Mouse (Mus musculus): ENCODE data around the gene Camsap3.
A peak's percentile ranks its signal among the peaks of the same experiment; 100 is the strongest.

Camsap3 gene

DNA sequence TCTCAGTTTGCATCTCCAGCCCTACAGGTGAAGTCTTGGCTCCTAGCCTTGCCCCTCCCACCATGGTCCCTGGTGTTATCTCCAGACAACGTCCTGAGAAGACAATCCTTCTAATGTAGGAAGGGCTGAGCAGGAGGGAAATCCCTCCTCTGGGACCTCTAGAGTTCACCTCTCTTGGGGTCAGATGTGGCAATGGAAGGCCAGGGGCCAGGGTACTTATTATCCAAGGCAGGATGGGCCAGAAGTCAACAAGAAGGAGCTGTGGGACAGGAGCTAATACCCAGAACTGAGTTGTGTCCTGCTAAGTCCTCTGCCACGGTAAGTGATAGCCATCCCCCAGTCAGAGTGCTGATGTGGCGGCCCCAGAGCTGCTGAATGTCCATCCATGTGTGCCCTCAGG is 68.4 kb downstream of the Camsap3 start, which contains the start of gene Retn:
Gene Retn (plus strand): TSS at position 245 of the 400 bp plus-strand sequence.
- no peak for DNase-seq (ENCODE audit: low spot score in 2 of 2)

DNA sequence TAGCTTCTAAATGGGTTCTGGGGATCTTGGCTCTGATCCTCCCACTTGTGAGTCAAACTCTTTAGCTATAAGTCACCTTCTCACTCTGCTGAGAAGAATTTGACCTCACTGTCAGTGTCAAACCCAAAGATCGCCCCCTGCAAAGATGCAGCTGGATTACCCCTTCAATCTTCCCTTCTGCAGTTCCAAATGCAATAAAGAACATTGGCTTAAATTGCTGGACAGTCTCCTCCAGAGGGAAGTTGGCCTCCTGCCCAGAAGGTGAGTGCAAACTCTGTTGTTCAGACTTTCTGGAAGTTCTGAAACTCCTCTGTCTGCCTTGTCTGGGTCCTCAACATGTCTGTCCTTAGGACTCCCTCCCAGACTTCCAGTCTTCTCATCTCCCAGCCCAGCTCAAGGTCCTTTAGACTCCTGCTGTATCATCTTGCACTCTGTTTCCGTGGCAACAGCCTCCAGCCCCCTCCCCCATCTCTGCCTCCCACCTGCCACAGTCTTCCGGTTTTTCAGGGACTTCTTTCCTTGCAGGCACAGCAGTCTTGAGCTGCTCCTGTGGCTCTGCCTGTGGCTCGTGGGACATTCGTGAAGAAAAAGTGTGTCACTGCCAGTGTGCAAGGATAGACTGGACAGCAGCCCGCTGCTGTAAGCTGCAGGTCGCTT is 69.8 kb downstream of the Camsap3 start:
- DNase-seq (ENCODE audit: low spot score in 2 of 2): peak; percentile 30 to 34

Measured in frontal cortex, postnatal 36 days (tissue).